Mouse (Mus musculus) gastrocnemius, adult 8-10 months (tissue): ENCODE measurements around the gene Aimp1. TPM values are rescaled to one million over a fixed set of nuclear protein-coding genes. Genes with fewer than 3 reads are reported as not detected.
A peak's percentile ranks its signal among the peaks of the same experiment; 100 is the strongest.

Source experiments
- DNase-seq, 2 experiments: peaks; one replicate each; pipeline ENCODE4 v3.0.0; 2022; ENCODE audit warnings: low spot score in 2 of 2
- total RNA-seq, 4 experiments: library from RNA; stranded (reverse); gene quantifications; 2 replicates each; pipeline ENCODE4 v1.2.4; 2022

The Aimp1 gene
- total RNA-seq: 10 to 100 TPM; 71.3 to 84.4 (median 75.4) TPM

DNA sequence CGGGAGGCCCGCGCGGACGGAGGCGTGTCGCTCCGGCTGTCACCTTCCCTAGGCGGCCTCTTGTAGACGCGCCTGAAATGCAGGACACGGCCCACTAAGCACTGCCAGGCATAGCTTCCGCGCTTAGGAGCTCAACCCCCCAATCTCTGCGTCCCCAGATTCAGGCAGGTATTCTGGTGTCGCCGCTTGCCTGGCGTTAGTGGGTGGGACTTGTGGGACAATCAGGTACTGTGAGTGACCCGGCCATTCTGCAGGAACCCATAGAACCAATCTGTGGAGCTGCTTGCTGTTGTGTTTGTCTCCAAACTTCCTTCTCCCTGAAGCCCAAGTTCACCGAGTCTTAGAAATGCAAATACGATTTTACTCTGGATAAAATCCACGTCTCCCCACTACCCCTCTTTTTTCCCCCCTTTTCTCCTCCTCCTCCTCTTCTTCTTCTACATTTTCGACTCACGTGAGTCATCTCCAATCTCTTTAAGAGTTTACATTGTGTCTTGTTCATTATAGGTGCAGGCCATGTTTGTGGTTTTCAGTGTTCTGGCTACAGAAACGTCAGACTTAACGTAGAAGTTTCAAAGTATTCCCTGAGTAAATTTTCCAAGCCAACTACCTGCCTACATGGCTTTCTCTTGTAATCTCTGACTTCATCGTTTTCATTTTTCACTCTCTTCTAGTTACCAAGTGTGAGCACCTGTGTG is at the start of gene Aimp1:
Gene Aimp1, minus strand, starts transcription at position 140 of the 698 bp plus-strand sequence.
- no peak for DNase-seq

DNA sequence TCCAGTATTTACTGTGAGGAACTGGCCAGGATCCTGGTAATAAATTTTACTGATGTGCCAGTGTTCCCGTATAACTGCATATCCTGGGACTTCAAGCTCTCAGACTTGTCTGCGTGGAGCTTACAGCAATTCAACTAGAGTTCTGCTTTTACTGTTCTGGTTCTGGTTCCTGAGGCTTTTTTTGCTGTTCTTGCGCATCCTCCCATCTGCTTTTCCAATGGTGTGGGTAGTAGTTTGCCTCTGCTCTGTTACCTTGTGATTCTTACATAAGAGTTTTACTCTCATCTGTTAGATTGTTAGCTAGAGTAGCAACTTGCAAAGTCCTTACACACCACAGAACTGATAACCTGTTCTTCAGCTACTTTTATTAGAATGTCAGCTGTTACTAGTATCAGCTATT is 40.2 kb upstream of the Aimp1 start:
- no peak for DNase-seq

DNA sequence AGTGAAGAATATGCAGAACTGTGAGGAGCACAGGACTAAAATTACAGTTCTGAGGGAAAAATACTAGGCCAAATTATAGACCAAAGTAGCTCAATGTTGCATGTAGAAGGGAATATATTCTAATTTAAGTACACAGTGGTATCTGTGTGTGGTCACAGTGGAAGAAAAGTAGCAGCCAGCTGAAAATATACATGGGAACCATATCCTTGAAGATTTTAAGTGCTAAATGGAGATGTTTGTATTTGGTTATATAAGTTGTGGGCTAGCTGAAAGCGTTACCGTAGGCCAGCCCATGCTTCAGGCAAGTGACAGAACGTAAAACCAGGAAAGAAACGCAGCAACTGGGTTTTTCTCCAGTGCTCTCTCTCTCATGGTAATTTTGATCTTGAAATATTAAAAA is 33.1 kb upstream of the Aimp1 start:
- DNase-seq: no peak

DNA sequence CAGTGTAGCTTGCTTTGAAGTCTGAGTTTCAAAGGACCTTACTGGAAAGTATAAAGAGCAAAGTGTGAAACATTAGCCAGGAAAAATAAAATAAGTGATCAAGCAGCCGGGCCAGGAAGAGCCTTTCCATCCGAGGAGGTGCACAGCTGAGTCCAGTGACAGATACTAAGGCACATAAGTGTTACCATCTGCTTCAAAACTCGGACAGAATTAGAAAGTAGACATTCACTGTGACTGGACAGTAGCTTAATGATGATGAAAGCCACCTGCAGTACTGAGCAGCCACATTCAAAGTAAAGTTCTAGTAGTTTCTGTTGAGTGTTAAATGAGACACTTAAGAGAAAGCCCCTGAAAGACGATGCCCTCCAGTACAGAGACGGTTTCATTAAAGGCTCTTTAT is 29.7 kb upstream of the Aimp1 start:
- no peak for DNase-seq

- no peak for DNase-seq
Observed at GRCm38 (mm10) chr3:132706977-132707376, 22.8 kb upstream of the Aimp1 start.

DNA sequence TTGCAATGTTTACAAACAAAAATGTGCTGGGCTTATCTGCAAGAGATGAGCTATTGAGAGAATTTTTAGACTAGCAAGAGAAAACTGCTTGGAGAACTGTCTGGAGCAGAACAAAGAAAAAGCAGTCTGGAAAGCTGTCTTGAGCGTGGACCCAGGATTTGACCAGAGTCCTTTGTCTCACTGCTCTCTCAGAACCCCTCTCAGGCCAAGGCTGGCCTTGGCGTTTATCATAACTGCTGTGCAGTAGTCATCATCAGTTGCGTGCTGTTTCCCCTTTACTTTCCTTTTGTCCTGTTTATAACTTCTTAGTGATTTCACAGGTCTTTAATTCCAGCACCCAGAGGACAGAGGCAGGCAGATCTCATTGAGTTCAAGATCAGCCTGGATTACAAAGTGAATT is 20.0 kb upstream of the Aimp1 start:
- DNase-seq: no peak

DNA sequence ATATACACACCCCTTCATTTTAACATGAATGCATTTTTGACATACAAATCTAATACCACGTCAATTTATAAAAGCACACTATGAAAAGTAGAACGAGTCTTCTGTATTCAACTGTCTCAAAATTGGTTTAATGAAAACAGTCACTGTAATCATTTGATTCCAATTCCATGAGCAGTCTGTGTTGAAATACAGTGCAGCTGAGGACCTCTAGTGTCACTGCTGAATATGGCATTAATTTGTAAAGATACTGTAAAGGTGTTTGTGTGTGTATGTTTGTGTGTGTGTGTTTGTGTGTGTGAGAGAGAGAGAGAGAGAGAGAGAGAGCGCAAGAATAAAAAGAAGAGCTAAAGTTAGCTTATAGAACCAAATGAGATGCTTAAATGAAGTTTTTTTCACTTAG is 17.2 kb upstream of the Aimp1 start:
- DNase-seq: no peak

DNA sequence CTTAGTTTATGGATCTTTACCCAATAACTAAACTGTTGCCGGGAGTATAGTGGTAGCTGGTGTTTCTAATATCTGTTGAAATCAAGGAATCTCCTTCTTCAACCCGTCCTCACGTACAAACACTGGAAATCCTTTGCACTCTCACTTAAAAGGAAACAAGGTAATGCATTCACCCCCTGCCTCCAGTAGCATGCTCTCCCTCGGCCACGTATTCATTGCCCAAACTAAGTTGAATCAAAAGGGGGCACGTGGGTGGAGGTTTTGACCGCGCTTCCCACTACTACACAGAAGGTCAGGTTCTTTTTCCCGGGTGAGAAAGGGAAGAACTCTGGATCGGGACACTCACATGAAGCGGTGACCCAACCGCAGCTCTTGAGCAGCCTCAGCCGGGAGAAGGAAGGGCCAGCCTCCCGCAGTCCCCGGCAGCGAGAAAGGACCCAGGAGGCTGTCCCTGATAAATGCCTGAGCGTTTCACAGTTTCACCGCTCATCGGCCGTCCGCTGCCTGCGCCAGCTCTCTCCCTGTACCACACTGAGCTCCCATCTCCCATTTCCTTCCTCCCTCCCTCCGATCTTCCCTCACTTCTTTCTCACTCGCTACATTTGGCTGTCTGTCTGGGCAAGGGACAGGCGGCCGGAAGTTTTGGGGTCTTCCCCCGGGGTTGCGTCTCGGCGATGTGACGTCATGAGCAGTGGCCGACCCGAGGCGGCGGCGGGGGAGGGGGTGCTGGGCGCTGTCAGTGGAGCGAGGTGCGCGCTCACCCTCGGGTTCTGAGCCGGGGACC is 531 bp downstream of the Aimp1 start, which contains the start of gene Tbck:
Gene Tbck, plus strand, starts transcription at position 698 of the 784 bp plus-strand sequence.
- peak; percentile 85 to 87 for DNase-seq

DNA sequence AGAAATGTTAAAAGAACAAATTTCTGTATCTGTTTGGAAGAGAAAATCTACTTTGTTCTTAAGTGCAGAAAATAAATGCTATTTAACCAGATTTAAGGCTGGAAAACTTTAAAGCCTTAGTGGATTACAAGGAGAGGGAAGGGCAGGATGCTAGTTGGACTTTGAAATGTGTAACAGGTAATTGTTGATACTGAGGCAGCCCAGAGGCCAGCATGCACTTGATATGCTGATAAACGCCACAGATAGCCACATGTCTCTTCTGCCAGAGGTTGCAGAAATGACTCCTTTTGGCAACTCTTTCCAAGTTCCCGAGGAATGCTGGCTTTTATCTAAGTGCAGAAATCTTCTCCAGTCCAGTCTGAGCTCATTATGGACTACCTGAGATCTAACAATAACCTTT is 6.7 kb downstream of the Aimp1 start:
- DNase-seq: no peak

- no peak for DNase-seq
Observed at GRCm38 (mm10) chr3:132655955-132656354, 28.2 kb downstream of the Aimp1 start.

- DNase-seq: no peak
Observed at GRCm38 (mm10) chr3:132653959-132654358, 30.2 kb downstream of the Aimp1 start.

DNA sequence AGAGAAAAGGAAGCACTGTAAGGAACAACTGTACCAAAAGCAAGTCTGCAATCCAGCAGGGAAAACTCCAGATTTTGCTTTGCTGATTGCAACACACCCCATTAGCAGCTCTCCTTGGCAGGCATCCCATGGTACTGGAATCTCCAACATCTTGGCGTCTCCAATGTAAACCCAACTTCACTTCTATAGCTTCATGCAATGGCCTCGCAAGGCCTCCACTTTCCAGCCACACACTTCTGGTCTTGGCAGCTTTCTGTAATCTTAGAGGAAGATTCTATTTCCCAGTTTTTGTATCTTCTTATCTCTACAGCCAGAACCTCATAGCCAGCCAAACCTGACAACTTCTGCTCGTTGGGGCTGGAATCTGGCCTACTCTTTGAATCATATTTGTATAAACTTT is 32.4 kb downstream of the Aimp1 start:
- no peak for DNase-seq

DNA sequence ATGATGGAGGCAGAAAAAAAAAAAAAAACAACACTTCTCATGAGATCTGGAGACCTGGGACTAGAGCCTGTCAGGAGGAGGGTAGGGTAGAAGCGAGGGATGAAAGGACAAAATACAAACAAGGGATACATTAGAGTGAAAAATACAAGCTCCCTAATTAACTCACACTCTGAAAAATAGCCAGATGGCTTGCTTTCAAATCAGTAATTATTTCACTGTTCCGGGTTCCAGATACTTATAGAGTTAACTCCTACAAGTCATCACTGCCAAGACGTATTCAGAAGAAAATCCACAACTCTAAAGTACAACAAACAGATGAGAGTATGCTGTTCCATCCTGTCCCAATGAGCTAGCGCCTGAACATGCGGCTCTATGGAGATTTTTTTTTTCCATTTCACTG is 34.0 kb downstream of the Aimp1 start:
- no peak for DNase-seq

DNA sequence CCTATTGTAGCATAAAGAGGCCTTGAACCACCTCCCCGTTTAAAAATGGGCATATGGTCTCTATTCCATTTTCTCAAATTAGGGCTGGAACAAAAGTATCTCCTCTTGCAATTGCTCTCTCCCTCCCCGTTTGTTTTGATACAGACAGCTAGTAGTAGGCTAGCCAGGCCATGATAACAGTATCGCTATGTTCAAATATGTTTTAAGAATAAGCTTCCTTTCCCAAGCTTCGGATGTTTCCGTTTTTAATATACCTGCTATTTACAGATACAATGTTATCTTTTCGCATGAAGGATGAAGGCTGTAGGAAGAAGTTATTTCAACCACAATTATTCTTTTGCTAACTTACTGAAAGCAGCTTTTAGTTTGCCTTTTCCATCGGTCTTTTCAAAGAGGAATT is 34.8 kb downstream of the Aimp1 start:
- DNase-seq: no peak

GRCm38 (mm10) chr3:132646814-132647213 is 37.4 kb downstream of the Aimp1 start:
- DNase-seq: no peak

DNA sequence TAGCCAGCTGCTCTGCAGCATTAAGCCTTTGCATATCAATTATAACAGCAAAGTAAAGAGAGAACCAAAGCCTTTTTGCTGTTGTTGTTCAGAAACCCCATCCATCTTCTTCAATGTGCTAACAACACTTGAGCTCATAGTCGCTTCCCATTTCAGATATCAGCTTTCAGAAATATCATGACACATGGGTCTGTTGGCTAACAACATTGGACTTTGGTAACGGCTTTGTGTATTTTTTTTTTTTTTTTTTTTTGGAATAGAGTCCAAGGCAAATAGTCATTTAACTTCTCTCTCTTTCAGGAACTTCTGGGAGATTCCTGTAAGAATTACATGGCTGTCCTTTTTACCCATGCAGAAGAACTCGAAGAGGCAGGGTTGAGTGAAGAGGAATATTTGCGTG is 40.1 kb downstream of the Aimp1 start:
- DNase-seq: no peak

- no peak for DNase-seq
Observed at GRCm38 (mm10) chr3:132637080-132637479, 47.1 kb downstream of the Aimp1 start.

DNA sequence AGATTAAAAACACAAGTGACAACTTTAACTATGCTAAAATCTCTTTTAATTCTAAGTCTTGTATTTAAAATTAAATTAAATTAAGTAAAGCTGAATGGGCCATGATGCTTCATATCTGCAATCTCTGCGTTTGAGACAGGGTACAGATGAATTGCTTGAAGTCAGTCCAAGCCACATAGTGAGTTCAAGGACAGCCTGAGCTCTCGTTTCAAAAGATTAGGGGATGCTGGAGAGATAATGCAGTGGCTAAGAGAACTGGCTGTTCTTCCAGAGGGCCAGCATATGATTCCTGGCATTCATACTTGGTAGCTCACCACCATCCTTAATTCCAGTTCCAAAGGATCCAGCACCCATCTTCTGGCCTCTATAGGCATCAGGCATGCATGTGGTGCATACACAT is 50.9 kb downstream of the Aimp1 start:
- no peak for DNase-seq

DNA sequence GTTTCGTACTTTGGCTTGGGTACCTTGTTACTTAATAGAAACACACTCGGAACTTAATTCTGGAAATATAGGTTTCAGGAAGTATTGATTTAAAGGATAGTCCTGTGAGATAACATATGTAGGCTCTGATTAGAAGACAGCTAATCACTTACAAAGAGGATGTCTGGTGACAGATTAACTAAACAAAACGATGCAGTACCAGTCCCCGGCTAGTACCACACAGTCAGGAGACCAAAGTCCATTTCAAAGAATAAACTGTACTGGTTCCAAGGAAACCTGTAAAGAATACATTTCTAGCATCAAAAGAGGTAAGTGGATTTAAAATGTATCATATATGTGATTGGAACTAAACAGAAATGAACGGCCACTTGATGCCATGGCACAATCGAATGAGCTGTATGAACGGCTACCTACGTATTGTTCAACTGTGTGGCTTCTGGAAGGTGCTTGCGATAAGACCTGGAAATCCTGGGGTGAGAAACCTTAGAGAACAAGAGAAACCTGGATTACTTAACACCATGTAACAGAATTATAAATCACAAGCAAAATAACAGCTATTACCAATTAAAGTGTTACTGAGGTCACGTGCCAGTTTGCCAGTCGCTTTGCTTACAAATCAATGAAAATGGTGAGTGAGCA is 54.5 kb downstream of the Aimp1 start, which contains the start of gene Gimd1:
Gene Gimd1, plus strand, starts transcription at position 220 of the 639 bp plus-strand sequence.
- no peak for DNase-seq

- DNase-seq: no peak
Observed at GRCm38 (mm10) chr3:132628741-132629140, 55.4 kb downstream of the Aimp1 start.
